Mouse (Mus musculus): Measurements from ENCODE around the gene Notch1. TPM values are rescaled to one million over a fixed set of nuclear protein-coding genes. Genes with fewer than 3 reads are reported as not detected.

Gene Notch1
- total RNA-seq, 2 experiments from 2014 or later: 9.3 to 19.0 TPM

DNA sequence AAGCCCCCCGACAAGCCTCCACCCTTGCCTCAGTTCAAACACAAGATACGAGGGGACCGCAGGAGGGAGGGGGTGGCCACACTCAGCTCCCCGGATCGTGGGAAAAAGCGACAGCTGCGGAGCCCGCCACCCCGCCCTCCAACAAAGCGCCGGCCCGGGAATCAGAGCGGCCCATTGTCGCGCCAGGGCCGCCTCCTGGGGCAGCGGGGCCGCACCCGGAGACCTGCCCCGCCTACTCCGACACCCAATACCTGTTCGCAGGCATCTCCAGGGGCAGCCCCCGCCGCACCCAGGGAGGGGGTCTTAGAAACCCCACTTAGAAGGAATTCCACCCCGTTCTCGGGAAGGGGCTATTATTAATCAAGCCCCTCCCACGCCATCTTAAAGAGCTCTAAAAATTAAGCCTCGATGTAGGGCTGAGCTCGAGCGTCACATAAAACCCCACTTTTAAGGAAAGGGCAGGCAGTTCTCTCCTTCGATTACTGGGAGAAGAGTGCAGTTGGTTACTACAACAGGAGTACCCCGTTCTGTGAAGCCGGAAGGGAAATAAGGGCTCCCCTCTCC lies 14.1 kb downstream of the Notch1 start:
- no peak for ATAC-seq (replicated peaks; ENCODE audit: poor library complexity)

DNA sequence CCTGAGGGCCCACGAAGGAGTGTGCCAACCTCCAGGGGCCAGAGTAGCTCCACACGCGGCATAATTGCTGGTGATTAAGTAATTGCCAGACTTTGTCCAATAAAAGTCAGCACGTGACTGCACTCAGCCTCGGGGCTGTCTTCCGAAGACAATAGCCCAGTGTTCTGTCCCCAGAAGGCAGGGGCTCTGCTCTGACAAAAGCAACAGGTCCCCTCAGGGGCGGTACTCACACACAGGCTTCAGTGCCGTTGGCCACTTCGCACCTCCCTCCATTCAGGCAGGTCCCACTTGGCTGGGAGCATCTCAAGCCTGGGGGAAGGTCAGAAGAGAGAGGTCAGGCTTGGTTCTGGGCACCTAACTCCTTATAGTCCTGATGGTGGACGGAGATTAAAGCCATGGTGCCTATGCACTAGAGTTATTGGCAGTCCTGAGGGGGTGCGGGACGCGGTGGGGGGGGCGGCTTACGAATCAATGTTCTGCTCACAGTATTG lies 14.8 kb downstream of the Notch1 start:
- ATAC-seq (replicated peaks; ENCODE audit: poor library complexity): no peak

DNA sequence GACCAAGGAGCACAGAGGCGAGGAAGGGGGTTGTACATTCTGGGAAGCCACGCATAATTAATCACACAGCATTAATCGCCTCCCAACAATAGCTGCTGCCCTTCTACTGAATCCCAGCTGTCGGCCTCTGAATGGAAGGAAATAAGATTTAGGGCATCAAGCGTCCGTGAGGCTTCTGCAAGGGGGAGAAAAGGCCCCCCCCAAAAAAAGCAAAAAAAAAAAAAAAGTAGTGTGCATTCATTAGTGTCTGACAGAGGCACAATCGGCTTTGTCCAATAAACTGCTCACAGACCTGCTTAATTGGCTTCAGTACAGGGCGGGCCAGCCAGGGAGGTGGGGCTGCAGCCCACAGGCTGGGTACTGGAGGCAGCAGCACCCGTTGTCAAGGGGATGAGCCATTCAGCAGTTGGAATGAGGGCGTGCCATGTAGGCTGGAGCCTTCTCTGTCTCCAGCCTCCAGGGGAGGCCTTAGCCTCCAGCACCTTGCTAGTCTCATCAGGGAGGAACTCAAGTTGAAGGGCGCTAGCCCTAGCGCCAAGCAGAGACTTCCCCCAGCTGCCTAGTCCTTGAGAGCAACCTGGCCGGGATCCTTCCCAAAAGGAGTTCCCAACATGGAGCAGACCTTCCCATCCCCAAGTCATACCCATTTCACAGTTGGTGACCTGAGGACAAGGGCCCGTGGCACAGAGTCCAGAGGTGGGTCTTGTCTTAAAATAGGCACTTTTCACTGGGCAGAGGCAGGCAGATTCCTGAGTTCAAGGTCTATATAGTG lies 15.7 kb downstream of the Notch1 start:
- no peak for ATAC-seq (replicated peaks; ENCODE audit: poor library complexity)

- no peak for ATAC-seq (replicated peaks; ENCODE audit: poor library complexity)
Observed at GRCm38 (mm10) chr2:26500027-26500598, 16.4 kb downstream of the Notch1 start.

DNA sequence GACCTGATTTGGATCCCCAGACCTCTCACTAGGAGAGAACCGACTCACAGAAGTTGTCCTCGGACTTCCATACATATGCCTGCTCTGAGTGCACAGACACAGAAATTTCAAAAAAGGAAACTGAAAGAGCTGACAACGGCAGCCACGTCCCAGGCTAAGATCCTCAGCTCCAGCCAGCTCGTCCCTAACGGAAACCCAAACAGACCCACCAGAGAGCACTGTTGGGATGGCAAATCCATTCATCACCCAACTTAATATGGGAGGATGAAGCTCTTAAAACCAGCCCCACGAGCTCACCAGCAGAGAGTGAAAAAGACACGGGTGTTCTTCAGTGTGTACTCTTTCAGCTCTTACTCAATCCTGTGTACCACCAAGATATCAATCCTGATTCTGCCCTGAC lies 17.8 kb downstream of the Notch1 start:
- ATAC-seq (replicated peaks; ENCODE audit: poor library complexity): no peak

DNA sequence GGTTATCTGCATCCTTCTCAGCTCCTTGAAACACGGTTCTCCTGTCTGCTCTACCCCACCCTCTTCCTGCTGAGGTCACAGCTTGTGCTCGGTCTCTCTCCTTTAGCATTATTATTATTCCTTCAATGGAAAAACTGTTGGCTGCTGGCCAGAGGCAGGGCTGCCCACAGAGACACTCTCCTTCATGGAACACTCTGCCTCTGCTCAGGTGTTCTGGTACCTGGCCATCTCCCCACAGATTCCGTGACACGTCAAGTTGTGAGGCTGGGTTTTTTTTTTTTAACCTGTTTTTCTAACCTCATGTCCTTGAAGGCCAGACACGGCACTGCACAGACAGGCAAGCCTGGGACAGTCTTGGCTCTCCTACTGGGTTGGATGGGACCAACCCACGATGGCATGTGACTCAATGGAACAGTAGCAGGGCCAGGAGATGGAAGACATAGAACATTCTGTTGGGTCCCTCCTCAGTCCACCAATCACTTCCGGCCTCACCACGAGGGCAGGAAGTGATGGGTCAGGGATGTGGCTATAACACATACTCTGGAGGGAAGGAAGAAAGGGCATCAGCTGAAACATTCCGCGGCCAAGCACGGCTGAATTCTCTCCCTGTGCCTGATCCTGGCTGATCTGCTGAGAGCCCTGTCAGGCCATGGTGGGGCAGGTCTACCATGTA lies 18.5 kb downstream of the Notch1 start:
- ATAC-seq (replicated peaks; ENCODE audit: poor library complexity): no peak

- ATAC-seq (replicated peaks; ENCODE audit: poor library complexity): peak; percentile 38
Observed at GRCm38 (mm10) chr2:26496451-26496850, 20.0 kb downstream of the Notch1 start.

DNA sequence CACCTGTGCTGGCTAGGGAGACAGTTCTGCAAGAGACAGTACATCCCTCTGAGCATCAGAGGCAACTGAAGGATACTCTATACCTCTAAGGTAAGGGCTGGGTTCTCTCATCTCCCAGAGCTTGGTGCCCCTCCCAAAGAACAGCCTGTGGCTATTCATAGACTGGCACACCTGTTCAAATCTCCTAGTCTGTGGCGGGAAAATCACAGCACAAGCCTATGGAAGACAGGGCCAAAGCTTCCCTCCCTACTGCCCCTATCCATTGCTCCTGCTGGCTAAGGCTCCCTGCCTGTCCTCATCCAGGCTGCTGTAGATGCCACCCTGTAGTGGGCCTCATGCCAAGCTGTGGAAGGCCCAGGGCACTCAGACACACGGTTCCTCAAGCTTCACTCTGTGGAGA lies 20.8 kb downstream of the Notch1 start:
- ATAC-seq (replicated peaks; ENCODE audit: poor library complexity): no peak

DNA sequence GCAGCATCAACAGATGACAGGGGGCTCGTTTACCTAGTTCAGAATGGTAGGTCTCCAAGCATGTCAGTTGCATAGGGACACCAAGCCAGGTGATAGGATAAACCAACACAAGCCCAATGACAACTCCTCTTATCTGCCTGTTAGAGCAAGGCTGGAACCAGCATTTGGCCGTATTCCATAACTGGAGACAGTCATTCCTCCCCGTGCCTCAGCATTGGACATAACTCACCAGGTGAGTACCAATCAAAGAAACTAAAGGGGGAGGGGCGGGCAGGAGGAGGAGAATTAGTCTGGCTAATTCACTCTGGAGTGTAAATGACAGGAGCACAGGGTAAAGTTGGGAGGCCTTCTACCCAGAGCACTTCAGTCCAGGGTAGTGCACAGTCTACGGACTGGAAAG lies 21.5 kb downstream of the Notch1 start:
- no peak for ATAC-seq (replicated peaks; ENCODE audit: poor library complexity)

DNA sequence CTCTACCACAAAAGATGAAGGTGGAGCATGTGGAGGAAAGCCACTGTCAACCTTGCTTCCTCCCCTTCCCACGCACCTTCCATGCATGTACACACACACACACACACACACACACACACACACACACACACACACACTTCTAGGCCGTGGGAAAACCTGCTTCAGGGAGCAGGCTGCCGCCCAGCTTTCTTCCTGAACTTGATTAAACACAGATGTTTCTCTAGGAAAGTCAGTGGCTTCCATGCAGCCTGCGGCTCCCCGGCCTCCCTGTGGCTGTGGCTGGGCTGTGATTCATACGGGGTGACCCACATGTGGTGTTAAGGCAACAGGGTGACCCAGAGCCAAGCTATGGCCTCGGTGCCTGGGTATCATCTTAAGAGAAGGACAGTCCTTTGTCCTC lies 22.1 kb downstream of the Notch1 start:
- ATAC-seq (replicated peaks; ENCODE audit: poor library complexity): no peak

- ATAC-seq (replicated peaks; ENCODE audit: poor library complexity): peak; percentile 67
Observed at GRCm38 (mm10) chr2:26493021-26493781, 23.3 kb downstream of the Notch1 start.

DNA sequence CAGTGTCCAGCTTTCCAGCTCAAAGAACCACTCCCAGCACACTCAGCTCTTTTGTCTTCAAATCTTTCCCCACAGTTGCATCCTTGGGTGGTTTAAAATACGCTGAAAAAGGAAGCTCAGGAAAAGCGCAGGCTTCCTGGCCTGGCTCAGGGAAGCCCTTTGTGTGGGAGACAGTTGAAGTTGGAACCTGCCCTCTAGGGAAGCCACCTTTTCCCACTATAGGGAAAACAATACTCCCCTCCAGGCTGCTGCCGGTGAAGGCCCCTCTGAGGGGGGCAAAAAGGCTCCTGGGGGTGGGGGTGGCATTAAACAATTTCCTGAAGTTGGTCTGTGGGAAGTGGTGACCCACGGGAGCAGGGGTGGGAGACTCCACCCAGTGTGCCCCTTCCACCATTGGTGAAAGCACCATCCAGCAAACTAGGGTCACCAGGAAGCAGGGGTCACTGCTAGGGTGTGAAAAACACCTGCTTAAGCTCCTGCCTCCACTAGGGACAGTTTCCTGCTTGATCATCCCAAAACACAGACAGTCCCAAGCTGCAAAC lies 25.6 kb downstream of the Notch1 start:
- no peak for ATAC-seq (replicated peaks; ENCODE audit: poor library complexity)

GRCm38 (mm10) chr2:26488535-26489135 lies 27.8 kb downstream of the Notch1 start:
- no peak for ATAC-seq (replicated peaks; ENCODE audit: poor library complexity)

DNA sequence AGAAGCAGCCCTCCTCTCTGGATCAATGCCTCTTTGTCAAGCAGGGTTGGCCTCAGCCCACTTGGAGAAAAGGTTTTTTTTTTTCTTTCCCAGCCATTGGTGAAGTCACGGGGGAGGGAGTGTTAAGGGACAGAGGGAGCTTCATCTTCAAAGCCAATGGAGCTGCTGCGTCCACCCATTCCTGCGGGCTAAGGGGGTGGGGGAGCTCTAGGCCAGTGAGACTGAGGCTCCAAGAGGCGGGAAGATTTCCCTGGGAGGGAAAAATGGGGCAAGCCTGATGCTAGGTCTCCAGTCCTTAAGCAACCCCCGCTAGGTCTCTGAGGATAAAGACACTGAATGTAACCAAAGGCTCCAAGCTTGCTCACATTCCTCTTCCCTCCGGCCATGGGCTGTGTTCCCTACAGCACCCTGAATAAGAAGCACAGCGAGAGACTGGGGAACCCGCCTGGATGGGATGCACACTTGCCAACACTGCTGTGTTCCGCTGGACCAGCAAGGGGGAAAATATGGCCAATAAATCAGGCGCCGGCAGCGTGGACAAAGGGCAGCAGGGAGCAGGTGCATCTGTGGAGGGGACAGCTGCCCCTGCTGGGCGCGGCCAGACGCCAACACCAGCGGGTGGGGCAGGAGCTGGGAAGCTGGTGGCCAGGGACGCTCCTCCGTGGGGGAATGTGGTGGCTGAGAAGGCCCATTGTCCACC lies 29.0 kb downstream of the Notch1 start:
- no peak for ATAC-seq (replicated peaks; ENCODE audit: poor library complexity)

GRCm38 (mm10) chr2:26486835-26487321 lies 29.6 kb downstream of the Notch1 start:
- ATAC-seq (replicated peaks; ENCODE audit: poor library complexity): no peak

DNA sequence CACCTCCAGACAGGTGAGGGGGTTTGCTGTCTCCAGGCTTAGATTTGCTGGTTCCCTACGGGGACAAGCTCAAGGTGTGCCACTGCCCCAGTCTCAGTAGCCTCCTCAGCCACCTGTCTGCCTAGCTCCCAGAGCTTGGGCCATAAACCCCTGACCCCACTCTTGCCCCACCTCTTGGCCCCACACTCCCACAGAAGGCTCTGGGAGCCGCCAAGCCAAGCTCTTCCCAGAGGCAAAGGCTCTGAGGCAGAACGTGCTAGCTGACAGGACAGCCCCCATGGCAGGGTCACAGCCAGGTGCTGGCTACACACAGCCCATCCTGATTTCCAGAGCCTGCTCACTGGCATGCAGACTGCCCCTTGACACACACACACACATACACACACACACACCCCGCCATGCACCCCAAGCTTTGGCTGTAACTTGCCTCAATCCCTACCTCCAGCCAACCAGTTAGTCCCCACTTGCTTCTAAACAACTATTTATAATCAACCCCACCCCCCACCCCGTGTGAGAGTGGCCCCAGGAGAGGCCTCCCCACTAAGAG lies 30.1 kb downstream of the Notch1 start:
- ATAC-seq (replicated peaks; ENCODE audit: poor library complexity): no peak

DNA sequence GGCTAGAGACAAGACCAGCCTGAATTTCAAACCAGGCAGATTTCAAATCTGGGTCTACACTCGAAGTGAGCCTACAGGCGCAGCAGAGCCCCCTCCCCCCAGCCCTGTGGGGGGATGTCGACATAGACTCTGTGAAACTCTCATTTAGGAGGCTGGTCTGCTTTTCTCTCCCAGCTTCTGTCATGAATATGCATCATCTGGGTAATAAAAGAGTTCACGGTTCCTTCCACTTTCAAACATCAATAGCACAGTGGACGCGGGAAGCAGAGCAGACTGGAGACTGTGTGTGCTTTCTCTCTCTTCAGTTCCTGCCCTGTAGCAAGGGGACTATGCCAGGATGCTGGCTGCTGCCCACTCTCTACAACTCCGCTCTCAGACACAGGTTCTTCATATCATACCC lies 30.8 kb downstream of the Notch1 start:
- no peak for ATAC-seq (replicated peaks; ENCODE audit: poor library complexity)

DNA sequence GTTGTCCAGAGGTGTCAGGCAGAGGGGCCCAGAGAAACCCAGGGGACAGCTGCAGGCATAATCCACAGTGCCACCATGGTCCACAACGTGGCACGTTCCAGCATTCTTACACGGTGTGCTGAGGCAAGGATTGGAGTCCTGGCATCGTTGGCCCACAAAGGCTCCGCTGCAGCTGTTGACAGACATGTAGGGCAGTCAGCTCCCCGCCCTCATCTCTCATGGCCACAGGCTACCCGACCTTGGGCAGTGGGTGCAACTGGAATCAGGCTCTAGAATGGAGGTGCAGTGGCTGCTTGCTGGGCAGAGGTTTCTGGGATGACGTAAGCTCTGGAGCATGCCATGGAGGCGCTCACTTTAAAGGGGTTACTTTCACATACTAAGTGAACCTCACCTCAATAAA lies 31.2 kb downstream of the Notch1 start:
- no peak for ATAC-seq (replicated peaks; ENCODE audit: poor library complexity)

GRCm38 (mm10) chr2:26484169-26484568 lies 32.3 kb downstream of the Notch1 start:
- ATAC-seq (replicated peaks; ENCODE audit: poor library complexity): no peak

Data from megakaryocyte progenitor cell, adult 5-6 weeks (primary cell).